Mouse (Mus musculus): ENCODE results near the gene Xpr1.

- TF ChIP-seq CTCF (IDR thresholded peaks at IDR 0.05; ENCODE audit: low read depth), result no peak
- no peak for TF ChIP-seq EP300 (IDR thresholded peaks at IDR 0.05; ENCODE audit: low read depth)
Observed at GRCm38 (mm10) chr1:155392825-155393224, 24.4 kb downstream of the Xpr1 start.

Measured in heart, postnatal 0 days (tissue).